Mouse (Mus musculus) lung, adult 2 months (tissue): ENCODE results near the gene Gm9970. TPM values are rescaled to one million over a fixed set of nuclear protein-coding genes. Genes with fewer than 3 reads are reported as not detected.
A peak's percentile ranks its signal among the peaks of the same experiment; 100 is the strongest.

Source experiments
- DNase-seq: peaks from one replicate; pipeline ENCODE4 v3.0.0; 2022
- H3K4me1 ChIP-seq: fragments of 200-500 bp; 2 replicates; pipeline ENCODE4 v1.6.1; 2011; ENCODE audit warnings: low read length; ENCODE audit not compliant: control insufficient read depth, insufficient read depth
- H3K4me3 ChIP-seq: fragments of 200-500 bp; replicated peaks from 2 replicates; pipeline ENCODE3; 2011; ENCODE audit warnings: low read depth, mild to moderate bottlenecking, control low read depth, low read length; ENCODE audit errors: extremely low read depth
- CTCF ChIP-seq: fragments of 200-500 bp; IDR thresholded peaks from 2 replicates; pipeline ENCODE4 v1.5.1; 2011; ENCODE audit warnings: mild to moderate bottlenecking, low read length, control low read depth; ENCODE audit not compliant: insufficient read depth
- POLR2A ChIP-seq: fragments of 200-500 bp; IDR thresholded peaks from 2 replicates; pipeline ENCODE4 v1.6.1; 2011; ENCODE audit warnings: low read depth, mild to moderate bottlenecking, control low read depth, low read length, borderline replicate concordance; ENCODE audit errors: extremely low read depth
- WGBS: fragments of 180-500 bp; shearing (Covaris S2); methylation state at CpG from one replicate; pipeline ENCODE4 v1.1.7; 2018; 5-methylcytosine and 5-hydroxymethylcytosine counted together
- polyA plus RNA-seq: library from polyadenylated mRNA; depleted of rRNA; stranded (reverse); fragments of >200 nt; gene quantifications from 2 replicates; pipeline ENCODE4 v1.2.3, GENCODE M21; 2012; rRNA removed

The Gm9970 gene
- polyA plus RNA-seq, 1 experiment, result 0.36 TPM

- TF ChIP-seq CTCF, result no peak
- TF ChIP-seq POLR2A, result no peak
- peaks cover 7% of the 10 kb centered on the region for H3K4me1 ChIP-seq
- WGBS, result 12% methylated on average over 42 of the region's 42 CpGs
- no peak for DNase-seq
- H3K4me3 ChIP-seq, result peak overlapping the region; percentile 99
Observed at GRCm38 (mm10) chr5:31192045-31192938, 48.7 kb downstream of the Gm9970 start.

Other genes starting within 250 kb of the Gm9970 start
- gene Atraid, start 192.9 kb downstream of the Gm9970 start, polyA plus RNA-seq, result 113 and 122 TPM in 2 replicates
- 16.3 and 19.1 TPM in 2 replicates for gene Slc5a6, start 192.3 kb downstream of the Gm9970 start, polyA plus RNA-seq
- 27.6 and 28.6 TPM in 2 replicates for gene Cad, start 186.5 kb downstream of the Gm9970 start, polyA plus RNA-seq
- gene Dnajc5g, start 134.9 kb downstream of the Gm9970 start, polyA plus RNA-seq, result not detected in 2 replicates
- gene Slc30a3, start 133.0 kb downstream of the Gm9970 start, polyA plus RNA-seq, result 0.10 TPM in 1 of 2 replicates, not detected in the other
- gene Trim54, start 124.5 kb downstream of the Gm9970 start, polyA plus RNA-seq, result 3.8 and 14.9 TPM in 2 replicates
- gene Ucn, start 102.4 kb downstream of the Gm9970 start, polyA plus RNA-seq, result not detected in 2 replicates
- 86.4 and 93.4 TPM in 2 replicates for gene Mpv17, start 87.0 kb downstream of the Gm9970 start, polyA plus RNA-seq
- gene Gm29609, start 61.3 kb downstream of the Gm9970 start, polyA plus RNA-seq, result 2.2 and 2.7 TPM in 2 replicates
- gene Gtf3c2, start 61.1 kb downstream of the Gm9970 start, polyA plus RNA-seq, result 39.2 and 59.2 TPM in 2 replicates
- gene Snx17, start 48.0 kb downstream of the Gm9970 start, polyA plus RNA-seq, result 80.9 and 97.0 TPM in 2 replicates
- 28.3 and 44.9 TPM in 2 replicates for gene Eif2b4, start 47.8 kb downstream of the Gm9970 start, polyA plus RNA-seq
- 45.2 and 52.4 TPM in 2 replicates for gene Zfp513, start 38.9 kb downstream of the Gm9970 start, polyA plus RNA-seq
- gene Ppm1g, start 20.5 kb downstream of the Gm9970 start, polyA plus RNA-seq, result 67.4 and 89.5 TPM in 2 replicates
- 170 and 188 TPM in 2 replicates for gene Nrbp1, start 368 bp downstream of the Gm9970 start, polyA plus RNA-seq
- gene Krtcap3, start 10.5 kb upstream of the Gm9970 start, polyA plus RNA-seq, result 71.3 and 75.9 TPM in 2 replicates
- gene Ift172, start 49.9 kb upstream of the Gm9970 start, polyA plus RNA-seq, result 45.0 and 47.8 TPM in 2 replicates
- gene Fndc4, start 54.8 kb upstream of the Gm9970 start, polyA plus RNA-seq, result 11.7 and 17.8 TPM in 2 replicates
- gene Gckr, start 56.2 kb upstream of the Gm9970 start, polyA plus RNA-seq, result 0.05 and 0.11 TPM in 2 replicates
- 8.3 and 14.4 TPM in 2 replicates for gene Zfp512, start 211.2 kb upstream of the Gm9970 start, polyA plus RNA-seq
- not detected in 2 replicates for gene 4930548H24Rik, start 244.5 kb upstream of the Gm9970 start, polyA plus RNA-seq